Mouse (Mus musculus): ENCODE results near the gene Prss43. TPM values are rescaled to one million over a fixed set of nuclear protein-coding genes. Genes with fewer than 3 reads are reported as not detected.
A peak's percentile ranks its signal among the peaks of the same experiment; 100 is the strongest.

Prss43 gene
- polyA plus RNA-seq, 1 experiment = not detected

DNA sequence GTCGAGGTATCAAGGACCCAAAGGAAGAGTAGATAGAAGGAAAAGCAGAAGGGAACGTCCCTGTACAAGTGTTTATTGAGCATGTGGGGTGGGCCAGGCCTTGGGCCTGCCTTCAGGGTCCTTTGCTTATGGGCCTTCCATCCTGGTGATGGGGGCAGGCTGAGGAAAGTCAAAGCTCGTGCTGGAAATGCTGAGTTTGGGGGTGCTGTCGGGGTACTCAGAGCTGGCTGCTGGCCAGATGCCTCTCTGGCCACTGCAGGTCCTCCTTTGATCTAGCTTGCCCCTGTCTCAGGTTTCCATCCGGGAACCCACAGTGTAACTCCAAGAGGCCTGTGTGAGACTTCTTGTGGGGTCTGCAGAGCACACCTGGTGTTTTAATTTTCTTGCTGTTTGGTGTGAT is 32.0 kb downstream of the Prss43 start:
- Histone ChIP-seq H3K4me3 (replicated peaks) (no peak overlapping the region), H3K36me3 (replicated peaks; ENCODE audit: low read length) (no peaks in the 10 kb centered on the region), H3K4me1 (peaks cover 12% of the 10 kb centered on the region), H3K9me3 (no peaks in the 10 kb centered on the region; the same call in 1 of the 2 replicates), H3K27me3 (replicated peaks) (peaks cover 68% of the 10 kb centered on the region)
- no peak for TF ChIP-seq GATA1 (IDR thresholded peaks at IDR 0.05; ENCODE audit: borderline replicate concordance, low read length)
- TF ChIP-seq FLI1 (IDR thresholded peaks at IDR 0.05; ENCODE audit: low read length) = no peak

DNA sequence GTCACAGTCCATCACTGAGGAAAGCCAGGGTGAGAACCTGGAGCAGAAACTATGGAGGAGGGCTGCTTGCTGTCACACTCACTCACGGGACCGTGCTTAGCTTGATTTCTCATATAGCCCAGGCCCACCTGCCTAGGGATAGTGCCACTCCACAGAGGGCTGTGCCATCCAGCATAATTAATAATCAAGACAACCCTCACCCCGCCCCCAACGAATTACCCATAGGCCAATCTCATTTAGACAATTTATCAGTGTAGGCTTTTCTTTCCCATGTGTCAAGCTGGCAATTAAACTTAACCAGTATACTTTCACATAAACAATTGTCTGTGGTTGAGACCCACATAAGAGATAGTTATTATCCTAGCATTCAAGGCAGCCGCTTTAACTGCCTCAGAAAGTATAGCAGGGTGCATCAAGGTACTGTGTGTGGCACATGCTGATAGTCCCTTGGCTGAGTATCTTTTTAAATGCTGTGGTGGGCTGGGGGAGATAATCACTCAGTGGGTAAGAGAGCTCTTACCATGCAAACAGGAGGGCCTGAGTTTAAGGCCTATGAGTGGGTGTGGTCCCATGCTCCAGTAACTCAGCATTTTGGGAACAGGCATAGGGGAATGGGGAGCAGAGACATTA is 32.6 kb downstream of the Prss43 start:
- H3K27me3 ChIP-seq (replicated peaks) = peaks cover 71% of the 10 kb centered on the region
- no peaks in the 10 kb centered on the region; the same call in 1 of the 2 replicates for H3K9me3 ChIP-seq
- H3K4me1 ChIP-seq = peaks cover 12% of the 10 kb centered on the region
- no peaks in the 10 kb centered on the region for H3K36me3 ChIP-seq (replicated peaks; ENCODE audit: low read length)
- H3K4me3 ChIP-seq (replicated peaks) = no peak overlapping the region
- TF ChIP-seq GATA1 (IDR thresholded peaks at IDR 0.05; ENCODE audit: borderline replicate concordance, low read length) = no peak
- no peak for TF ChIP-seq FLI1 (IDR thresholded peaks at IDR 0.05; ENCODE audit: low read length)

DNA sequence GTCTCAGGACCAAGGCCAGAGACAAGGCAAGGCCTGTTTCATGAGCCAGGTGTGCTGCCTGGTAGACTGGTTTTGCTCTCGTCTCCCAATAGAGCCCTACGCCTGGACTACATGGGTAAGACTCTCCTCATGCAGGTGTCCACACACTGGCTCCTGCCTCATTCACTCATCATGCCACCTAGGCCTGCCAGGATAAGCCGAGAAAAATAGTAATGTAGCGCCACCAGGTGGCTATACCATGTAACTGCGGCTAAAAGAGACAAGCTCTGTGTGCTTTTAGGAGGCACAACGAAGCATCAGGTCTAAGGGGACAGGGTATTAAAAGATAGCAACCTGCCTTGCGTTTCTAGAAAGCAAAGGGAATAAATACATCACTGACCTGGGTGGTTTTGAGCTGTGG is 44.5 kb downstream of the Prss43 start:
- TF ChIP-seq GATA1 (IDR thresholded peaks at IDR 0.05; ENCODE audit: borderline replicate concordance, low read length) (no peak), FLI1 (IDR thresholded peaks at IDR 0.05; ENCODE audit: low read length) (no peak)
- H3K36me3 ChIP-seq (replicated peaks; ENCODE audit: low read length) = peaks cover 20% of the 10 kb centered on the region

DNA sequence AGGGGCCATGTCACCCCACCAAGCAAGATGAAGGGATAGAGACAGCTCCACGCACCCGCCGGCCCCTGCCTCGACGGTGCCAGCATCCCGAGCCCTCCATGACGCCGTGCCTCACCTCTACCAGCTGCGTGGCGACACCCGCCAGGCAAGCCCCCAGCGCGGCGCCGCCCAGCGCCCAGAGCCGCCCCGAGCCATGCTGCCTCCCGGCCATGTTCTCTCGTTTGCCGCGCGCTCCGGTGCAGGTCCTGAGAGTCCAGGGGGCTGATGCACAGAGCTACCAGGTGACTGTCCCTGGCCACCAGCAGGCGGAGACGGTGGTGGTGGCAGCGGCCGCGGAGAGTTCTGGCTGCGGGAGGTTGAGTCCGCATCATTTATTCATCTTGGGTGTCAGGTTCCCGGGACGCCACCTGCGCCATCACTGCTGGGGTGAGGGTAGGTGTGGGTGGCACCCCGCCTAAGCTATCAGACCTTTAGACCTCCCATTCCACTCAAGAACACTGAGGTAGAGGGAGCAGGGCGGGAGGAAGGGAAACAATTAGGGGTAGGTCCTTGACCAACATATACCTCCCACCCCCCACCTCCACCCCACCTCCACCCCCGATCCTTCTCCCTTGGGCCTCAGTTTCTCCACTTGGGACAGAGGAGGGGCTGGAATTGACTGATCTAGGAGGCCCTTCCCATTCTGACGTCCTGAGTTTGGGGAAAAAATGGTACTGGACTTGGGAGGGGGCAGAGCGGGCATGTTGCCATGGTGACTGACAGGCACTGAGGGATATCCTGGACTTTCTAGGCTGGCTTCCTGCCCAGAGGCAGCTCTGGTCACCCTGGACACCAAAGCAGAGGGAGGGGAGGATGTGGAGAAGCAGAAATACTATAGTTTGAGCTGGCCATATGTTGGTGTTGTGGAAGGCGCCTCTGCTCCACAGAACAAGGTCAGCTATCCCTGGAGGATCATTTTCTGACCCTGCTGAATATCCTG is 47.5 kb downstream of the Prss43 start:
- no peak for TF ChIP-seq GATA1 (IDR thresholded peaks at IDR 0.05; ENCODE audit: borderline replicate concordance, low read length)
- no peak for TF ChIP-seq FLI1 (IDR thresholded peaks at IDR 0.05; ENCODE audit: low read length)
- Histone ChIP-seq H3K9me3 (no peaks in the 10 kb centered on the region), H3K4me3 (replicated peaks) (no peak overlapping the region), H3K27me3 (replicated peaks) (peaks cover 47% of the 10 kb centered on the region), H3K36me3 (replicated peaks; ENCODE audit: low read length) (peaks cover 17% of the 10 kb centered on the region), H3K4me1 (peaks cover 58% of the 10 kb centered on the region)

More for the DNA sequence above, 44.5 kb downstream of the Prss43 start:
- no peak overlapping the region for H3K4me3 ChIP-seq (replicated peaks)
- H3K27me3 ChIP-seq (replicated peaks) = peaks cover 70% of the 10 kb centered on the region
- H3K9me3 ChIP-seq = no peaks in the 10 kb centered on the region
- H3K4me1 ChIP-seq = peaks cover 34% of the 10 kb centered on the region

DNA sequence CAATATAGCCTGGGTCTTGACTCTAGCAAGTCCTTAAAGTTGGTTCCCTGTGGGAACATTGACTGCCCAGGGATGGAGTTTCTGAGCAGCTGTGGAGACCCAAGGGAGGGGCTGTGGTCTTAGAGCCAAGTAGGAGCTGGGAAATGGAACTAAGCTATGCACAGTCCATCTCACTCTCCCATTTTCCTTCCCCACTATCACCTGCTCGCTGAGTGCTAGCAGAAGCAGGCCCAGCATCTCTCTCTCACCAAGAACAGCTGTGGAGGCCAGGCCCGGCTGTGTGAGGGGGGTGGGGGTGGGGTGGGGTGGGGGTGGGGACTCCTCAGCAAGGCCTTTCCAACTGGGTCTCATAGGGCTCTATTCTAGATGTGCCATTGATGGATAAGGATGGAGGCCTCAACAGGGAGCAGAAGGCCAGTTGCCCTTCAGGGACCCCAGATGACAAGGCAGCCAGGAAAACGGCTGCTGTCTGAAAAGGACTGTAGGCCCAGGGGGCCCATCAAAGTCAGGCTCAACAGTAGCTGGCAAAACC is 48.2 kb downstream of the Prss43 start:
- TF ChIP-seq FLI1 (IDR thresholded peaks at IDR 0.05; ENCODE audit: low read length) = no peak
- no peak for TF ChIP-seq GATA1 (IDR thresholded peaks at IDR 0.05; ENCODE audit: borderline replicate concordance, low read length)
- Histone ChIP-seq H3K27me3 (replicated peaks) (peaks cover 45% of the 10 kb centered on the region), H3K36me3 (replicated peaks; ENCODE audit: low read length) (peaks cover 15% of the 10 kb centered on the region), H3K4me1 (peaks cover 65% of the 10 kb centered on the region), H3K9me3 (no peaks in the 10 kb centered on the region), H3K4me3 (replicated peaks) (no peak overlapping the region)

DNA sequence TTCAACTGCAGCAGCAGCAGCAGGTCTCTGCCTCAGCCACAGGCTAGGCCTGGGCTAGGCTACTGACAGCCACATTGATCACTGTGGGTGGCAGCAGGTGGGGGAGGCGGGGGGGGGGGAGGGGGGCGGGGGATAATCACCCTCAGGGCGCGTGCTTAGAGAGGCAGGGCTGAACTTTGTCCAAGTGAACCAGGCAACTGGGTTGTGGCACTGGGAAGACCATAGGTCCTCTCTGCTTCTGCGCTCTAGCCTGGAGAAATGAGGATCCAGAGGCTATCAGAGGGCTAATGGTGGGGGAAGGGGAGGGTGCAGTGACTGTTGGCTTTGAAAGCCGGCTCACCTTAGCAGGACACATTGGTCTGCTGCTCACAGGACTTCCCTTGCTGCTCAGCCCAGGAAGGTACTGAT is 48.8 kb downstream of the Prss43 start:
- Histone ChIP-seq H3K4me3 (replicated peaks) (no peak overlapping the region), H3K9me3 (no peaks in the 10 kb centered on the region), H3K36me3 (replicated peaks; ENCODE audit: low read length) (peaks cover 14% of the 10 kb centered on the region), H3K4me1 (peaks cover 71% of the 10 kb centered on the region), H3K27me3 (replicated peaks) (peaks cover 46% of the 10 kb centered on the region)
- TF ChIP-seq GATA1 (IDR thresholded peaks at IDR 0.05; ENCODE audit: borderline replicate concordance, low read length) = no peak
- TF ChIP-seq FLI1 (IDR thresholded peaks at IDR 0.05; ENCODE audit: low read length) = no peak

DNA sequence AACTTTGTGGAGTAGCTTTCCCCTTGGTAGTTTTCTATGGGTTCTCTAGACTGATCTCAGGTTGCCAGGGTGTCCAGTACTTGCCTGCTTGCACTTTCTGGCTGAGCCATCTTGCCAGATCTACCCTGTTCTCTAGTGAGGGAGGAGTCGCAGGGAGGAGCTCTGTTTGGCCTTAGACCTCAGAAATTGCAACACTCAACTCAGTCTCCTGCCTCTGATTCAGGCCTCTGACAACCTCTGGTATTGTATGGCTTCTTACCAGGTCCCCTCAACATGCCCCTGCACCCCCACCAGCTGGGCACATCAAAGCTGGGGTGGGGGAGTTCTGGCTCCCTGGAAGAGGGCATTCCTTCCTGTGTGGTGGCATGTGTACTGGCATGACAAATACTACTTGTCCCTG is 50.9 kb downstream of the Prss43 start:
- peaks cover 15% of the 10 kb centered on the region for H3K36me3 ChIP-seq (replicated peaks; ENCODE audit: low read length)
- no peak for TF ChIP-seq FLI1 (IDR thresholded peaks at IDR 0.05; ENCODE audit: low read length)
- TF ChIP-seq GATA1 (IDR thresholded peaks at IDR 0.05; ENCODE audit: borderline replicate concordance, low read length) = no peak
- peaks cover 58% of the 10 kb centered on the region for H3K27me3 ChIP-seq (replicated peaks)
- no peaks in the 10 kb centered on the region for H3K9me3 ChIP-seq
- peak overlapping the region; percentile 70 for H3K4me3 ChIP-seq (replicated peaks)
- peaks cover 87% of the 10 kb centered on the region for H3K4me1 ChIP-seq

DNA sequence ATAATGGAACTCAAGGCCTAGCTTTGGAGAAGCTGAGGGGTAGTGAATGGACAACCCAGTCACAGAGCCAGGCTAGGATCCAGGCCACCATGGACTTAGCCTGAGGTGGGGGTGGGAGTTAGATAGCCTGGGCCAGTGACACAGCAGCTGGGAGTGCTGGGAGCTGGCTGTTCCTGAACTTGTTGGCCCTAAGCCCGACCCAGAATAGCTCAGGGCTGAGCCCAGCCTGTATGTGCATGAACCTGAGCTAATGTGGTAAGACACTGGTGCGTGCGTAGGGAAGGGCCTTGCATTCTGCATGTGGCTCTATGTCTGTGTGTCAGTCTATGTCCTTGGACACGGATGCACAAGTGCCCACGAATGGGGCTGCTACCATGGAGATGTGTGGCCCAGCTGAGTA is 51.4 kb downstream of the Prss43 start:
- H3K27me3 ChIP-seq (replicated peaks) = peaks cover 54% of the 10 kb centered on the region
- peak overlapping the region; percentile 86 for H3K4me3 ChIP-seq (replicated peaks)
- H3K4me1 ChIP-seq = peaks cover 88% of the 10 kb centered on the region
- H3K9me3 ChIP-seq = no peaks in the 10 kb centered on the region
- no peak for TF ChIP-seq FLI1 (IDR thresholded peaks at IDR 0.05; ENCODE audit: low read length)
- peaks cover 17% of the 10 kb centered on the region for H3K36me3 ChIP-seq (replicated peaks; ENCODE audit: low read length)

DNA sequence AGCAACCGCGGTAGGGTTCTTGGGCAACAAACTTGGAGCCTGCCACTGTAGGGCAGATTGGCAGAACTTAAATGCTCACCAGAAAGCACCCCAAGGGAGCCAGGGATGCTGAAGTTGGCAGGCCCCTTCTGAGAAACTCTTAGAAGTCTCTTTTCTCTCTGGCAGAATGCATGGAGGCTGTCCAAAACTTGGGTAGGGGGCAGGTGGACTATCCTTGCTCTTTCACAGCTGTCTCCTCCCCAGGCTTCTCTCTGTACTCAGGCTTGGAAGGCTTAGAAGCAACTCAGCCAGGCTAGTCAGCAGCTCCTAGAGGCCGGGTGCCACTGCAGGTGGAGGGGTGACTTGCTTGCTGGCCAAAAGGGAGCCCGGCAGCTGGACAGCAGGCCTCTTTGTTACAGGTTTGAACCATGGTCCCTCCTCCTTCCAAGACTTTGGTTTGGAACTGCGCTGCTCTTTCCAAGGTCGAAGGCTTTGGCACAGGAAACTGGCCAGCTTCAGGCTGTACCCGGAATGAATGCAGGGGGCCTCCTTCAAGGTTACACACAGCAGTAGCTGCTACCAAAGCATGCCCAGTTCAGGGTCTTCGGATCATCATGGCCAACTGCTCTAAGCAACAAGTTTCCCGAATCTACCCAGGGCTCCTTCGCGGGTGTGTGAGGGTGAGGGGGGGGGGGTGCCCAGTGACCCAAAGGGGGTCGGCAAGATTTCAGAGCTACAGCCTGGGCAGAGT is 52.9 kb downstream of the Prss43 start, which contains the start of gene Als2cl:
Gene Als2cl, plus strand, starts transcription at position 680 of the 730 bp plus-strand sequence.
- Histone ChIP-seq H3K27me3 (replicated peaks) (peaks cover 43% of the 10 kb centered on the region), H3K9me3 (no peaks in the 10 kb centered on the region), H3K36me3 (replicated peaks; ENCODE audit: low read length) (peaks cover 24% of the 10 kb centered on the region), H3K4me1 (peaks cover 82% of the 10 kb centered on the region), H3K4me3 (replicated peaks) (peak within 1 kb of the TSS; percentile 94)
- TF ChIP-seq GATA1 (IDR thresholded peaks at IDR 0.05; ENCODE audit: borderline replicate concordance, low read length) (no peak), FLI1 (IDR thresholded peaks at IDR 0.05; ENCODE audit: low read length) (no peak)

Data from megakaryocyte, embryonic 14.5 days (primary cell).